Mouse (Mus musculus): ENCODE measurements at regions not wholly inside any gene's neighbourhood (a gene's known extent, or its start where the extent isn't known, plus 50 kb on each side); places are given as distances from the start of the nearest gene placed in this dataset.

DNA sequence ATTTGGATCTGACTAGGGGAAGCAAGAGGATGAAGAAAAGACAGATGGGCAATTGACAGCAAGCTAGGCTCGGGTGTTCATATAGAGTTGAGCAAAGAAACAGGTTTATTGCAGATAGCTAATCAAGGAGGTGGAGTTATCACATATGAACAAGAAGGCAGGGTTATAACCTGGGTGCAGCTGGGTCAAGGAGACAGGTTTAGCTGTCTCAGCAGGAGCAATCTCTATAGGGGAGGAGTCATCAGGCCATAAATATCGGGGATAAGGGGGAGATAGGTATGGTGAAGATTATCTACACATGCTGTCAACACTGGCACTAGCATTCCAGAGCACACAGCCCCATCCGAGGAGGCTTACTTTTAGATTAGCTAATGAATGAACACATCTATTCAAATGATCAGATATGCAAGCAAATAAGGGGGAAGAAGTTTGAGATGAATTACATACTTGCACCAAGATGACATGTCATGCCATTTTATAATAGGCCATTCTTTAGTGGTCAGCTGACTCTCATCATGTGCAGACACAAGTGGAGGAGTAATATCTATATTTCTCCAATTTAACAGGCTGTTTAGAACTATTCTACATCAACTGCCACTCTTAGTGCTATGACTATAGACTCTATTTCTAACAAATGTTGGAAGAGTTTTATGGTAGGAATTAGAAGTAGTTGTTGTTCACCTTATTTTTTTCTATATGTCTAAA, 76.9 kb downstream of the Lhx9 start:
- no peak for DNase-seq (ENCODE audit: low spot score)

DNA sequence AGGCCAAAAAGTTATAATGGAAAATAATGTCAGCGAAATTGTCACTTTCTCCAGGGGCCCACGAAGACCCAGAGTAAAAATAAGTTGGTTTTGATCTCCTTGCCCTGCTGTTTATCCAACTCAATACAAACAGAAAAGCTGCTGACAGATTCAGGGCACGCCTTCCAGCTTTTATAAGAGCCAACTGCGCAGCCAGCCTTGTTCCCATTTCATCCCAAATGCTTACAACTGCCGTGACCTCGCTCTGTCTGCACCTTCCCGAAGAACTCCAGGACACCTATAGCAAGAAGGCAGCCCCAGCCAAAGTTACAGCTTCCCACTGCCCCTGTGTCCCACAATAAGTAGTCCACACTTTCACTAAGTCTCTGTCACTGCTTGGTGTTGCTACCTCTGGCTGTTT, 85.5 kb downstream of the Lhx9 start:
- no peak for DNase-seq (ENCODE audit: low spot score)

DNA sequence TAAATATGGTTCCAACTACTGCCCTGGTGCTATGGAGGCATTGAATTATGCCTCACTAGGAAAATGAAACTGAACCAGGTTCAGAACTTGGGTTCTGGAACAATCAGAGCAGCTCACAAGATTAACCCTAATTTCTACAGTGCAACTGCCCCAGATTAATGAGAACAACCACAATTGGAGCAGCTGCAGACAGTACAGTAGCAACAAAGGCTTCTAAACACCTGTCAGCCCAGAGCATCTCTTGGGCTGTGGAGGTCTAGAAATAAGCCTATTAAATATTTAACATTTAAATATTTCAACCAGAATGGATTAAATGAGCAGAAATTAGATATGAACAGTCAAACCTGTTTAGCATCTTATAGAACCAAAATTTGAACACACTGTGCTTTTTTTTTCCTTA, 90.6 kb downstream of the Lhx9 start:
- no peak for DNase-seq (ENCODE audit: low spot score)

DNA sequence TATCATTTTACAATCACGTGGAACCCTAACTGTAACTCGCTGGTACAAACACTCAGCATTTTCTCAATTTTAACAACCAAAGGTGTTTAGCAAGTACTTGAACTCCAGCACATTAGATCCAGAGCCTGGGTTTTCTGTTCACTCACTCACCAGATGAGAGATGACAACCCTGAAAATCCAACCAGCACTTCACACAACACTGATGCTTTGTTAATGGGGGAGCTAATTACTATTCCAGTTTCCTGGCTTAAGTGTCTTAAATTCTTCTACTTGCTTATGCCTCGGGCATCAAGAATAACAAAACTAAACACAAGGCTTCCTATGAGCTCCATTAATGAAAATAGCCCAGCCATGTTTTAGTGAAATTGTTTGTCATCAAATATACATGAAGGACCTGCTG, 113.4 kb upstream of the Nek7 start:
- no peak for DNase-seq (ENCODE audit: low spot score)

DNA sequence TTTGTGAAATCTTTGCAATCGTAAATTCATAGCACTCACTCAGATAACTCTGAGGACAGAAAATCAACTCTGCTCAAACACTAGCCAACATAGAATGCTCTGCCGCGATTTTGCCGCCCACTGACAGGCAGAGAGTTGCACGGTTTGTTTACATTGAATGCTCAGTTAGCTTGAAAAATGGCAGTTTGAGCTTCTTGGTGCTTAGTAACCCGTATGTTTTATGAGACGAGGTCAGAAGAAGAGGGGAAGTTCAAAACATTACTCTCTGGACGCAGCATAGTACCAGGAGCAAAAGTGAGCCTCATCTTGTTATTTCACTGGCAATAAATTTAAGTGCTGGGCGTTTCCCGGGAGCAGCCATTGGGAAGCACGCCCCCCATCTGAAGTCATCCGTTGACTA, 111.1 kb upstream of the Nek7 start:
- DNase-seq (ENCODE audit: low spot score), result no peak

DNA sequence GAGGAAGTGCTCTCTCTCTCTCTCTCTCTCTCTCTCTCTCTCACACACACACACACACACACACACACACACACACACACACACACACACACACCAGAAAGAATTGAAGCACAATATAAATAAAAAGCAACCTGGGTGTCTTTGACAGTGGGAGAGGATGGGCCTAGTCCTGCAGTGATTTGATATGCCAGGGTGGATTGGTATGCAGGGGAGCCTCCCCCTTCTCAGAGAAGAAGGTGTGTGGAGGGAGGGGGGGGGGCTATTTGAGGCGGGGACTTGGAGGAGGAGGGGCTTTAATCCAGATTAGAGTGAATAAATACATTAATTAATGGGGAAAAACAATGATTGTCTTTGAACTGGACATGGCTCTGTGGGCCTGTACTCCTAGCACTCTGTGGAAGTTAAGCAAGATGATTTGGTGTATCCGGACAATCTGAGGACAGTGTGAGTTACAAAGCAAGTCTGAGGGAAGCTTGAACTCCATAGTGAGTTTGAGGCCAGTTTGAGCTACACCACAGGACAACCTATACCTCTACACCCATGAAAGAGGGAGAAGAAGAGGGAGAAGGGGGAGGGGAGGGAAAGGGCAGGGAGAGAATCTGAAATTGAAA, 109.3 kb upstream of the Nek7 start:
- DNase-seq (ENCODE audit: low spot score), result no peak

DNA sequence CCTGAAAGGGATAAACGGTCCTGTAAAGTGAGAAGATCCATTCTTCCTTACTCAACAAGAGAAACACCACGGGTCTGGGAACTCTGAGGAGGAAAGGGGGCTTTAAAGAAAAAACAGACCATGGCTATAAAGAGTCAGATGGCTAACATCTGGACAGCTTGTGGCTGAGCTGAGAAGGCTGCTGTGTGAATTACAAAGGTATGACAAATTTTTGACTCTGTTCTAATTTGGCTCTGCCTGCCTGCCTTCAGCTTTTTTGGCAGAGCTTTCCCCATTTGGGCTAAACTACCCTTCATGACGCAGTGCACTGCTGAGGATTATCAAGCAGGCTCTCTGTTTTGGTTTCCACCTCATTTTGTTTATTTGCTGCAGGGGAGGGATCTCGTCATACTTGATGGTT, 100.8 kb upstream of the Nek7 start:
- no peak for DNase-seq (ENCODE audit: low spot score)

DNA sequence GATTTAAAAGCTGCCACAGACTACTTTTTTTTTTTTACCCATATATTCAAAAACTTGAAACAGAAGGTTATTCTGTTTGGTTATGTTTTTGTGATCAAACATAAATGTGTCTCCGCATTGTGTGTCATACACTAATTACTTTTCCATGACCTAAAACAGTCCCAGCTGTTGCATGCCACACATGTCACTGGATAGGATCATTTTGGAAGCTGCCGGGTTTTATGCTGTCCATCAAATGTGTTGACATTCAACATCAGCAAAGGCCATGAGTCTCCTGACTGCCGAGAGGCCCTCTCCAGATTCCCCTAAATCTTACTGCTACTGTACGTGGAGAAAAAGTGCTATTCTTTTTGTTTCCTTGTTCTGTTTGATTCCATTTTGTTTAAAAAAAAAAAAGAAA, 99.4 kb upstream of the Nek7 start:
- DNase-seq (ENCODE audit: low spot score), result no peak

DNA sequence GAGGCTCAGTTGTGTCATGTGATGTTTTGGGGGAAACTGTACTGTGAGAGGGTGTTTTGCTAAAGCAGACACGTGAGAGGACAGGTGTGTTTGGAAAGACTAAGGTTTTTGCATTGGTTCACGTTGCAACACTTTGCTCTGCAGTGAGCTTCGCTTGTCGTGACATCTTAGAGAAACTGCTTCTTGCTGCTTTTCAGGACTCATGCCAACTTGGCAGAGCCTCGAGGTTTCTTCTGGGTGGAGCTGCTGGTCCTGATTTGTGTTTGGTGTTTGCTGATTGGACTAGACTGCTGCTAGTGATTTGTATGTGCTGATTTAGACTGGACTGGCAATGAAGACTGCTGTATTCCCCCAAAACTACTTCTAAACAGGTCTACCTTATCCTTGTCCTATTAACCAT, 97.0 kb upstream of the Nek7 start:
- DNase-seq (ENCODE audit: low spot score), result no peak

DNA sequence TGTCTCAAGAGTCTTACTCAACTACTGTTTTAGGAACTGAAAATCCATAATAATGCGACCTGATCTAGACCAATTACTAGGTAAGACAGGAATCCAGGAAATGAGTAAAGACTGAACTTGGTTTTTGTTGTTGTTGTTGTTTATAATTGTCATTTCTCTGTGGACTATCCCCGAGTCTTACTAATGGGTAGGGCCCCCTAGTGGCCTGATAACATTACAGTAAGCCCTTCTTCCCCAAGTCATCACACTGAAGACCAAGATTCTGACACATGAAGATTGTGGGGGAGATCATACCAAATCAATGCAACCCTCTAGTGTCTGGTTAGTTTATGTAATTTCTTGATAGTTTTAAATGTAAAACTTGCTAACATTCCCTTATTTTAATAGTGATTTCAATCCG, 95.2 kb upstream of the Nek7 start:
- no peak for DNase-seq (ENCODE audit: low spot score)

DNA sequence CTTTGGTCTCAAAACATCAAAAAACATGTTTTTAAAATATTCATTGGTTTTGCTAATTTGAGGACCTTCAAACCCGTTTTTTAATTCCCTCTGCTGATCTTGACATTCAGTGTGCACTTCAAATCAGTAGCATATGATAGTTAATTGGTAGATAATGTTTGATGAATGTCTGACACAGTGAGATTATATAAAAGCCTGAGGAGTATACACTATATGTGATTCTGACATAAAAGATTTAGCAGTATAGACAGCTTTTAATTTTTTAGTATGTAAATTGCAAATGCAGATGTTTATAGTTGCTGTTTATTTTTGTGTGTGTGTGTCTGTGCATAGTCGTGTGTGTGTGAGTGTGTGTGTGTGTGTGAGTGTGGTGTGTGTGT, 89.3 kb upstream of the Nek7 start:
- no peak for DNase-seq (ENCODE audit: low spot score)

DNA sequence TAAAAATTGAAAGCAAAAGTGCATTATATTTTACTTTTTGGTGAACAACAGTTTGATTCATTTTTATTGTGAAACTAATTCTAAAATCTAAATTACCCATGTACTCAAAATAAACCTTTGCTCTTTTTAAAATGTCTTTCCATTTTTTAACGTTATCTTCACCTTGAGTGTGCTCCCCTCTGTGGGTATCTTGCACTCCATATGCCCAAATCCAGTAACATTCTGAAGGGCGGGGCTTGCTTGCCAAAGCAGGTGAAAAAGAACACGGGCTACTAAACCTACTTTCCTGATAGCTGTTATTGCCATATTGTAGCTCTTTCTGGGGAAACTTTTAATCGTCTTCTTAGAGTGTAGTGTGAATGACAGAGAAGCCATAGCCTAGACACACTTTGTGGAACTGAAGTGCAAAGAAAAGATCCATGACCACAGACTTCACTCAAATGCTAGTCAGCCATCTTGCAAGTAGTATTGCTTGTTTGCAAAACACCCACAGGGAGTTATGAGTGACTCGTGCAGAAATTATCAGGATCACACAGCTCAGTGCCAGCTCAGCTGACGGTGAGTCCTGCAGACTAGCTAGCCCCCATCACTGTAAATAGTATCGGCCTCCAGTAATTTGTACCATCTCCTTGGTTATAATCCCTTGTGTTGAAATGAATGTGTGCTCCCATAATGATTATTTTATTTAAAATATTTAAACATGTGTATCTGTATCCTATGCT, 88.7 kb upstream of the Nek7 start:
- DNase-seq (ENCODE audit: low spot score), result no peak

DNA sequence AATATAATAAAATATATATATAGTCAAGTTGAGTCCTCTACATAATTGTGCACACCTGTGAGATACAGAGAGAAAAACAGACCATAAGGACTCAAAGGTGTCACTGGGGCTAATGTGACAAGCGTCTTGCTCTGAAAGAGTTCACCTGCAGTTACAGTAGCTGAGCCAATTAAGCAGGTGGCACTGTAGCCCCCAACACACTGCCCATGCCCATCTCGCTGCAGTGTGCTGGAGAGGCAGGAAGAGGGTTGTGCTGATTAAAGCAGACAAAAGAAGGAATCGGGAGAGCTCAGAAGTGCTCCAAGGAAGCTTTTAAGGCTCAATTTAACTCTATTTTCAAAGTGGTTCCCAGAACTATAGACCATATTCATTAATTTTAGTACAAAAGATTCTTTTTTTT, 88.0 kb upstream of the Nek7 start:
- DNase-seq (ENCODE audit: low spot score), result no peak

DNA sequence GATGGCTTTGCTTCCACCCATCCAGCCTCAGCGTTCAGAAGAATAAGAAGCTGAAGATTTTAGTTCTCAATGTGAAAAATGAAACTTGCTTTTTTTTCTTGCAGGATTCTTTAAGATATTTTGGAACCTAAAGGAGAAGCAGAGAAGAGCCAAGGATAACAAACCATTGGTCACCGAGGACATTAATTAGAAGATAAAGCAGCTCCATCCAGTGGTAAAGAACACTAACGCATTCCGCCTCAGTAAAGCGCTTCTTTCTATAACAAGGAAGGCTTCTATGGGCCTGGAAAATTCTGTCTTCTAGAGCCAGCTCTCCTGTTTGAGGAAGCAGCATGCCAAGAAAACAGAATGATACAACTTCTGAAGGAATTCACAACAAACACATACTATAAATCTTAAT, 83.3 kb upstream of the Nek7 start:
- DNase-seq (ENCODE audit: low spot score), result peak; percentile 23

DNA sequence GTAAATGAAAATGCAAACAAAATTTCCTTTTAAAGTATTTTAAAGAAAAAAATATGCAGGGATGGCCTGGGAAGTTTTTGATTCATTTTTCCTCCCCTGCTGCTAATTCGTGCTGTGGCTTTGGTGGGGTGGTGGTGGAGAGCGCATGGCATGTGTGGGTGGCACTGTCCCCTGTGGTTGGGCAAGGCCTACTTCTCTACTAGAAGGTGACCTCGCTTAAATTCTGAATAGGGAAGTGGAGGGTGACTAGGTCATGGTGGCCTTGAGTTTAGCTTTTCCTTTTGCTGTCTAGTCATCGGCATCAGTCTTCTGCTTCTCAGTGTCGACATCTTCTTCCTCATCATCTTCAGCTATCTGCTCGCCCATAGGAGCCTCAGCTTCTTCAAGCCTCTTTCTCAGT, 69.3 kb upstream of the Nek7 start:
- no peak for DNase-seq (ENCODE audit: low spot score)

DNA sequence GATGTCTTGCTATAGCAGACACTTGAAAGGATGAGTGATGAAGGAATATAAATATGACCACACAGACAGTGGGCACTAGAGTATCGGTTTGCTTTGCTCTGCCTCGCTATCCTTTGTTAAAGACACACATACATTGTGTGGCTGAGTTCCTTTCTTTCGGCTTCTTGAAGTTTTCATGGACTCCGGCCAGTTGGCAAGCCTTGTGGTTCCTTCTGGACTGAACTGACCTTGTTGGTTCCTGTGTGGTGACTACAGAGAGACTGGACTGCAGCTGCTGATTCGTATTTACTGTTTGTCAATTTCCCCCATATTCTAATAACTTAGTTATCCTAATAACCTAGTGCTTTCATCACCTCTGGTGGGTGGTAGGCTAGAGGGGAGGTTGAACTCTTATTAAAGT, 66.8 kb upstream of the Nek7 start:
- no peak for DNase-seq (ENCODE audit: low spot score)

DNA sequence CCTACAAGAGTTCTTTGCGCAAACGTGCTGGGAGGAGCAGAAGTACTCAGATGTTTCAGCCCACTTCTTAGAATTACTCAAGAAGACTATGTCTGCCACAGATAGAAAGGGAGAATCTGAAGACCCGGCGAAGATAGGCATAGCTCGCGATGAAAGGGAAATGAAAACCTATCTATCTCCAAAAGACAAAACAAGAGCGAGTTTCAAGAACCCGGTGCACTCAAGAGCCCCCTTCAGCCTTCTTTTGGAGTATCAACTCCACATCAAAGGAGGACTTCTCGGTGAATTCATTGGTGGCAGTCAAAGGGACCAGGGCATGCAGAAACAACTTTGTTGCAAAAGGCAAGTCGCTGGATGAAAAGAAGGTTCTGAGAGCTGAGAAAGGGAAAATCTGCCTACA, 63.8 kb upstream of the Nek7 start:
- no peak for DNase-seq (ENCODE audit: low spot score)

DNA sequence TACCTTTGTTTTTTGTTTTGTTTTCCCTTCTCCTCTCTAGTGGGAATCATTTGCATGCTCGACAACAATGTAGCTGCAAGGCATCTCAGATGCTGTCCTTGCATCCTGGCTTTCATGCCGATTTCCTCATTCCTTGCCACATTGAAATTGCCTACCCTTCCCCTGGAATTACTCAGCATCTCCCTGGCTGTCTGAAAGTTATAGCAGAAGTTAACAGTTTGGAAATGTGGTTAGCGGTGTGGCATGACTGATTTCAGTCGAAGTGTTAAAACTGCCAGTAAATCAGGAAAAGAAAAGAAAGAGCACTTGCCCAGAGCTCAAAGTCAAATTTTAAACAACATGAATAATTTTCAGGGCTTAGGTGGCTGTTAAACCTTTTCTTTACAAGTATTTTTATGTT, 62.0 kb upstream of the Nek7 start:
- DNase-seq (ENCODE audit: low spot score), result no peak

DNA sequence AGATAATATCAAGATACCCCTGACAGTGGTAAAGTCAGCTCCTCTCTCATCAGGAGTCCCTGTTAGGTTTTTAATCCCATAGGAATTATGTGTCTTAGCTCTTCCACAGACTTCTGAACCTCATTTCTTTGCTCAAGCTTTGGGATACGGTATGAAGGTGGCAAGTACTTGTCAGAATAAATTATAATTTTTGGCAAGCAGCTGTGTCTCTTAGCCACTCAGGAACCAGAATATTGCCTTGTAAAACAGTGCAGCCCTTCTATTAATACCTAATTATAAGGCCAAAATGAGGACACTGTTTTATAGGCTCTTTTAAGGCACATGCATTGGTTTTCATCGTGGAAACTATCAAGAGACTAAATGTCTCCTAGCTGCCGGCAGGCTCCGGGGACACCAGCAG, 54.3 kb upstream of the Nek7 start:
- no peak for DNase-seq (ENCODE audit: low spot score)
